Mouse (Mus musculus) layer of hippocampus, adult 18-20 months (tissue): Measurements from ENCODE around the gene Rgs19. TPM values are rescaled to one million over a fixed set of nuclear protein-coding genes. Genes with fewer than 3 reads are reported as not detected.

ENCODE experiments used
- DNase-seq, 2 experiments: peaks; one replicate each; pipeline ENCODE4 v3.0.0; 2022; ENCODE audit warnings: low spot score in 2 of 2
- total RNA-seq, 2 experiments: library from RNA; stranded (reverse); gene quantifications; 2 replicates each; pipeline ENCODE4 v1.2.3; 2021

The Rgs19 gene
- total RNA-seq, 2 experiments from 2014 or later: 41.7 to 47.2 TPM

GRCm38 (mm10) chr2:181657441-181657840, 36.3 kb downstream of the Rgs19 start:
- peak in 1 of 2 experiments; percentile 53 for DNase-seq

DNA sequence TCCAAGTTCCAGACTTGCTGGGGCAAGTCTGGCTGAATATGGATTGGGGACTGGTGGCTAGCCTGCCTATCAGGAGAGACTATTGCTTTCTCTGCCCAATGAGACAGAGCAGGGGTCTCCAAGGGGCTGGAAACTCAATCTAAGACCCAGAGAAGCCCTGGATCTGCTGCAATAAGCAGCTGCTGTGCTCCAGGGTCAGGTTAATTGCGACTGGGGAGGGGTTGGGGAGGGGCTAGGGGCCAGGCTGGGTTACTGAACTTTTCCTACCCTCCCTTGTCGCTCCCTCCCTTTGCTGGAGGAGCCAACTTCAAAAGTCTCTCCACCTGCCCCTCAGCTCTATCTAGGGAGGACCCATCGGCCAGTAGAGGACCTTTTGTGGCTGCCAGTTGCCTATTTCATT, 37.0 kb downstream of the Rgs19 start, which contains the start of gene Gm29797:
Gene Gm29797 (plus strand): TSS at position 301 of the 400 bp plus-strand sequence.
- no peak for DNase-seq

DNA sequence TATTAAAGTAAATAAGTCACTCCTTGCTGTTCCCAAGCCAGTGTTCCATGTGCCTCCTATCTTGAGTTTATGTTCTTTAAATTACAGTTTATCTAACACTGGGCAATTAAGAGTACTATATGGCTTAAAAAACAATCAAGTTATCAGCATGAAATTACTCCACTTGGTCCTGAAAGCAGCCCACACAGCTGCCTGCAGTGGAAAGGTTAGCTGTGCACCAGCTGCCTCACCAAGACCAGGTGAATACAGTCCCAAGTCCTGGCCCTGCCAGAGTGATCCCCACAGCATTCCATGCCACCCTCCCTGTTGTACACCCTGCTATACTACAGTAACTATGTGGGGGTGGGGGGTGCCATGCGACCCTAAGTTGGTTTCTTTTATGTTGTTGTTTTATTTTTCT, 40.3 kb downstream of the Rgs19 start:
- no peak for DNase-seq

DNA sequence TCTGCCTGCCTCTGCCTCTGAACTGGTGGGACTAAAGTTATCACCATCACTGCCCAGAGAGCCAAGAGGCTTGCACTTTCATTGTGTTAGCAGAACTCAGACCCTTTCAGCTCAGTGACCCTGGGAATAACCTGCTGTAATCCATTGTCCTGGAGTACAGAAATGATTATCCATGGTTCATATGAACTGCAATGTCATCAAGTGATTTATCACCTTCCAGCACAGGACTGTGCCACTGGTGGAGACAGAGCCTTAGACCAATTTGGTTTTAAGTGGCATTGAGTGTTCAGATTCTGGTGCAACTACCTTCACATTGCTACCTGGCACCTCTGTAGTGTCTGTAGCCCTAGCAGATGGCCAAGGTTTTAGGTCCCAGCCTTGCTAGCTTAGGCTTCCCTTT, 40.7 kb downstream of the Rgs19 start:
- no peak for DNase-seq

GRCm38 (mm10) chr2:181648926-181649325, 44.9 kb downstream of the Rgs19 start:
- DNase-seq: peak in 1 of 2 experiments; percentile 23

DNA sequence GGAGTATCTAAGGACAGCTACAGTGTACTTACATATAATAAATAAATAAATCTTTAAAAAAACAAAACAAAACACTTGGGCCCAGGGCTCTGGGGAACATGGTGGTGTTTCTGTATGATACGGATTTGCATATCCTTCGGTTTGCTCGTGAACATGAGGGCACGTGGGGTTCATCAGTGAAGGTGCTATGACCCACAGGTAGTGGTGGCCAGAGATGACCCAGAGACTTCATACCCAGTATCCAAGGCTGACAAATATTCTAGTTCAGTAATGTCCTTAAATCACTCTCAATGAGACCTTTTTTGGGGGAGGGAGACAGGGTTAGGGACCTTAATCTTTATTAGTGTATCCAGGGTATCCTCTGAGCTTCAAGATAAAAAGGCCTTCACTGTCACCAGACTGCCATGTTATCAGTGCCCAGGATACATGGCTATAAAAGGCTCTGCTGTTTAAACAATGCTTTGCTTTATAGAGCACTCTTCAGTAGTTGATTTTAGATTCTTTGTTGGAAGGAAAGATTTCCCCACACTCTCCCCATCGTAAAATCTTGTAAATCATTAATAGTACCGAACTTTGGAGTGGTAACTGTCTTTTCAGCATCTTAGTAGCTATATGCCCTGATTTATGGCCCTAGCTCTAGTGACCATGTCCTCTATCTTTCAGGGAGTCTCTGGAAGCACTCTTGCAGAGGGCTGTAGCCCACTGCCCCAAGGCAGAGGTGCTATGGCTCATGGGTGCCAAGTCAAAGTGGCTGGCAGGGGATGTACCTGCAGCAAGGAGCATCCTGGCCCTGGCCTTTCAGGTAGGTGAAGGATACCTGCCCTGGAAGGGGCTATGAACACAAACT, 46.9 kb downstream of the Rgs19 start:
- DNase-seq: no peak

DNA sequence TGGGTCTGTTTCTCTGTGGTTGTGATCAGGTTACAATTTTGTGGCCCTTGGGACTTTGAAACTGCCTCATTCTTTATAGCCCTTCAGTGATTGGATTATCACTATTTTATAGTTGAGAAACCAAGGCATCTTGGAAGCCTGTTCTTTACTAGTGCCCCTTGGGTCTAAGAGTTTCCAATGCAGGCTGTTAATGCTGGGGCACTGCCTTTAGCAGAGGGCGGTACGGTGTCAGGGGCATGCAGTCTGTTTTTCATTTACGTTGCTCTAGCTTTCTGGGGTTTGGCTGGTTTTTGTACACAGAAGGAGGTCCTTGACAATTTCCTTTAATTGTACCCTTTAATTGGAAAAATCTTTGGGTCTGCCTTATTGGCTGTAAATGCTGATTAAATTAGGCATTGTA, 48.1 kb downstream of the Rgs19 start:
- DNase-seq: no peak

GRCm38 (mm10) chr2:181644361-181644760, 49.4 kb downstream of the Rgs19 start:
- no peak for DNase-seq

Other genes with a start within 250 kb of the Rgs19 start
- gene Zbtb46, start 234.6 kb downstream of the Rgs19 start, total RNA-seq: 1 to 10 TPM; 8.0 to 8.4 TPM
- not detected for gene Abhd16b, start 200.8 kb downstream of the Rgs19 start, total RNA-seq
- gene Tpd52l2, start 196.8 kb downstream of the Rgs19 start, total RNA-seq: 10 to 100 TPM; 71.5 to 78.4 TPM
- gene Dnajc5, start 173.5 kb downstream of the Rgs19 start, total RNA-seq: 100 to 1,000 TPM; 274 to 282 TPM
- gene Uckl1, start 109.1 kb downstream of the Rgs19 start, total RNA-seq: 10 to 100 TPM; 54.2 to 63.3 TPM
- gene Prpf6, start 102.1 kb downstream of the Rgs19 start, total RNA-seq: 10 to 100 TPM; 60.9 to 61.6 TPM
- gene Zfp512b, start 101.2 kb downstream of the Rgs19 start, total RNA-seq: 10 to 100 TPM; 81.0 to 88.4 TPM
- gene Samd10, start 94.8 kb downstream of the Rgs19 start, total RNA-seq: 10 to 100 TPM; 12.0 to 13.2 TPM
- gene Gm29797, start 36.9 kb downstream of the Rgs19 start, total RNA-seq: 1 to 10 TPM in 1 of 2 experiments, under 1 TPM in 1; 0.91 to 2.1 TPM
- gene Sox18, start 22.3 kb downstream of the Rgs19 start, total RNA-seq: 10 to 100 TPM; 11.3 to 12.6 TPM
- gene Tcea2, start 13.7 kb downstream of the Rgs19 start, total RNA-seq: 10 to 100 TPM; 48.3 to 55.1 TPM
- gene Lkaaear1, start 4.5 kb upstream of the Rgs19 start, total RNA-seq: not detected
- gene Oprl1, start 21.0 kb upstream of the Rgs19 start, total RNA-seq: 10 to 100 TPM; 50.6 to 52.4 TPM
- gene Myt1, start 69.4 kb upstream of the Rgs19 start, total RNA-seq: 10 to 100 TPM; 26.0 to 28.5 TPM
- 10 to 100 TPM; 86.1 to 89.1 TPM for gene Pcmtd2, start 143.9 kb upstream of the Rgs19 start, total RNA-seq
- 10 to 100 TPM; 27.3 to 30.2 TPM for gene Polr3k, start 170.4 kb upstream of the Rgs19 start, total RNA-seq